Mouse (Mus musculus) kidney, postnatal 4 days (tissue): ENCODE data around the gene D8Ertd738e.
A peak's percentile ranks its signal among the peaks of the same experiment; 100 is the strongest.

ENCODE experiments used
- DNase-seq, 2 experiments: peaks; one replicate each; pipeline ENCODE4 v3.0.0; 2021; ENCODE audit warnings: mixed read lengths in 2 of 2

Gene D8Ertd738e

GRCm38 (mm10) chr8:84236410-84236997 is 13.0 kb downstream of the D8Ertd738e start:
- peak; percentile 36 to 49 for DNase-seq

- peak in 1 of 2 experiments; percentile 29 for DNase-seq
These were observed 13.6 kb downstream of the D8Ertd738e start for GRCm38 (mm10) chr8:84235746-84236409.

GRCm38 (mm10) chr8:84233055-84233454 is 16.5 kb downstream of the D8Ertd738e start:
- no peak for DNase-seq

GRCm38 (mm10) chr8:84230735-84231134 is 18.8 kb downstream of the D8Ertd738e start:
- peak; percentile 29 to 48 for DNase-seq

- peak in 1 of 2 experiments; percentile 38 for DNase-seq
These were observed 26.0 kb downstream of the D8Ertd738e start for GRCm38 (mm10) chr8:84223322-84224029.

- DNase-seq: no peak
These were observed 26.9 kb downstream of the D8Ertd738e start for GRCm38 (mm10) chr8:84222566-84223165.

- no peak for DNase-seq
These were observed 29.4 kb downstream of the D8Ertd738e start for GRCm38 (mm10) chr8:84220105-84220504.

- no peak for DNase-seq
These were observed 31.4 kb downstream of the D8Ertd738e start for GRCm38 (mm10) chr8:84218143-84218542.

GRCm38 (mm10) chr8:84217206-84217605 is 32.3 kb downstream of the D8Ertd738e start:
- no peak for DNase-seq

GRCm38 (mm10) chr8:84213277-84213676 is 36.2 kb downstream of the D8Ertd738e start:
- no peak for DNase-seq

- DNase-seq: no peak
These were observed 37.5 kb downstream of the D8Ertd738e start for GRCm38 (mm10) chr8:84211881-84212563.

- no peak for DNase-seq
These were observed 38.3 kb downstream of the D8Ertd738e start for GRCm38 (mm10) chr8:84211202-84211601.

- DNase-seq: peak; percentile 90 to 92
These were observed 39.2 kb downstream of the D8Ertd738e start for GRCm38 (mm10) chr8:84210167-84210791.

- peak; percentile 69 to 82 for DNase-seq
These were observed 40.8 kb downstream of the D8Ertd738e start for GRCm38 (mm10) chr8:84208381-84209380.

- peak; percentile 74 to 84 for DNase-seq
These were observed 41.7 kb downstream of the D8Ertd738e start for GRCm38 (mm10) chr8:84207811-84208210.

- DNase-seq: no peak
These were observed 42.9 kb downstream of the D8Ertd738e start for GRCm38 (mm10) chr8:84206666-84207065.

- no peak for DNase-seq
These were observed 44.4 kb downstream of the D8Ertd738e start for GRCm38 (mm10) chr8:84205073-84205472.

- DNase-seq: peak; percentile 71 to 83
These were observed 45.3 kb downstream of the D8Ertd738e start for GRCm38 (mm10) chr8:84203975-84204772.

GRCm38 (mm10) chr8:84202938-84203917 is 46.3 kb downstream of the D8Ertd738e start:
- DNase-seq: peak; percentile 86 to 93
